In the genomic region with DNA sequence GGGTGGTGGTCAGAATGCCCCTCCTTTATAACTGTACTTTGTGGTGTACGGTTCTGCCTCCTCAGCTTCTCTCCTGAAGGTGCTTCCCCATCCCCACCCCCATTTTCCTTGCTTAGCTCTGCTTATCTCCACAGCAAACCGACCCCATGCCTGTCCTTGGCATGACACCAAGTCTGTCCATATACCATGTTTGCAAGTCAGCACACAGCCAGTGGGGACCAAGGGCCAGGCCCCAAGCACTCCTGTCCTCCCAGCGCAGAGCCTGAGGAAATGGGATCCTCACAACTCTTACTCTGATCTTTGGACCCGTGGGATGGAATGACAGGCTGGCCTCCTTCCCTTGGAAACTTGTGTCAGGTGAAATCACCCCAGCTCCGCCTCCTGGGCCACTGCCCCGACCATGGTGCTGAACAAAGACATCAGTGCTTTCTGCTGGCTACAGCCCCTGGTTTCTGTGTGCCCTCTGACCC, we compare ENCODE assay signal across 15 mouse cellular contexts. TPM values are rescaled to one million over a fixed set of nuclear protein-coding genes. Genes with fewer than 3 reads are reported as not detected.
DNase-seq lines count a peak whose midpoint lies in the region; ATAC-seq and TF ChIP-seq lines count a peak whose summit lies in the region.
"Had no signal": no experiment of that assay in that cellular context is flagged by ENCODE, and none has a peak within 500 bp of the region (broad histone marks: within the 10 kb centered on the region; RNA-seq: fewer than 3 reads in every experiment).

No protein-coding gene starts in this region.

- no peak for TF ChIP-seq CTCF in MEL (IDR thresholded peaks at IDR 0.05 in 2 of 3, conservative IDR thresholded peaks at IDR 0.05 in 1 of 3; ENCODE audit: control insufficient read depth in 1 of 3, insufficient read depth in 1 of 3, low read depth in 2 of 3, low read length in 3 of 3, poor library complexity in 1 of 3, severe bottlenecking in 1 of 3)
- TF ChIP-seq CTCF in lung, postnatal 0 days (IDR thresholded peaks at IDR 0.05): no peak

- peaks cover 0 to 31% of the 10 kb centered on the region in 2 experiments; a peak in 3 of 4 replicates for H3K36me3 ChIP-seq in MEL (ENCODE audit: control insufficient read depth in 1 of 2, insufficient read depth in 2 of 2, low read length in 2 of 2)
- H3K36me3 ChIP-seq in liver, embryonic 15.5 days (replicated peaks): peaks cover 52% of the 10 kb centered on the region
- peaks cover 27% of the 10 kb centered on the region; the same call in 1 of the 2 replicates for H3K36me3 ChIP-seq in lung, postnatal 0 days (ENCODE audit: insufficient read depth, low read length)

- H3K27ac ChIP-seq in MEL (ENCODE audit: control insufficient read depth, low read depth, low read length): peak overlapping the region; percentile 96
- peak overlapping the region; percentile 87 for H3K27ac ChIP-seq in liver, embryonic 15.5 days (replicated peaks)
- no peak overlapping the region for H3K27ac ChIP-seq in lung, postnatal 0 days (ENCODE audit: low read length)
- H3K27ac ChIP-seq: embryonic facial prominence, embryonic 15.5 days; heart, embryonic 15.5 days; midbrain, embryonic 12.5 days; neural tube, embryonic 12.5 days had no signal

- no peaks in the 10 kb centered on the region for H3K9me3 ChIP-seq in MEL (replicated peaks; ENCODE audit: insufficient read depth, low read length)
- H3K9me3 ChIP-seq in liver, embryonic 15.5 days (replicated peaks): no peaks in the 10 kb centered on the region
- H3K9me3 ChIP-seq in lung, postnatal 0 days (ENCODE audit: low read length): no peaks in the 10 kb centered on the region
- H3K9me3 ChIP-seq: embryonic facial prominence, embryonic 15.5 days; heart, embryonic 15.5 days; midbrain, embryonic 12.5 days; neural tube, embryonic 12.5 days had no signal

- H3K9ac ChIP-seq in MEL (ENCODE audit: control insufficient read depth, low read depth, low read length, poor library complexity, severe bottlenecking): peak overlapping the region; percentile 64
- no peak overlapping the region; the same call in 1 of the 2 replicates for H3K9ac ChIP-seq in liver, embryonic 15.5 days
- H3K9ac ChIP-seq in lung, postnatal 0 days (replicated peaks; ENCODE audit: low read depth): no peak overlapping the region
- H3K9ac ChIP-seq: embryonic facial prominence, embryonic 15.5 days; heart, embryonic 15.5 days; lung, embryonic 14.5 days; midbrain, embryonic 12.5 days; neural tube, embryonic 12.5 days had no signal

- H3K79me2 ChIP-seq in MEL (ENCODE audit: control insufficient read depth, insufficient read depth, low read length, poor library complexity): no peaks in the 10 kb centered on the region

- DNase-seq in gastrocnemius, postnatal 25 days: peak; percentile 27
- no peak for DNase-seq in gastrocnemius, postnatal 4 days (ENCODE audit: low spot score in 2 of 2)
- DNase-seq in MEL (ENCODE audit: low read depth, low spot score): peak; percentile 95
- peak; percentile 75 to 82 for DNase-seq in kidney, adult 8-10 months
- no peak for DNase-seq in urinary bladder, postnatal 36 days (ENCODE audit: low spot score in 2 of 2)
- DNase-seq in testis, postnatal 14 days (ENCODE audit: low spot score): no peak
- DNase-seq in lung, postnatal 0 days (ENCODE audit: low spot score): no peak
- DNase-seq: lung, embryonic 14.5 days had no signal

- ATAC-seq in liver, embryonic 15.5 days (ENCODE audit: insufficient read depth): no peak; the same call in 1 of the 2 replicates
- ATAC-seq in lung, postnatal 0 days: no peak
- ATAC-seq: inflammation-experienced regulatory T-cells, adult 6 months had no signal

- WGBS in liver, embryonic 15.5 days (ENCODE audit: insufficient replicate concordance): 51% methylated on average over 6 of the region's 6 CpGs
- 58% methylated on average over 6 of the region's 6 CpGs for WGBS in lung, postnatal 0 days

- TF ChIP-seq POLR2A in MEL (IDR thresholded peaks at IDR 0.05; ENCODE audit: control insufficient read depth in 1 of 2, insufficient read depth in 1 of 2, low read depth in 1 of 2, low read length in 2 of 2, poor library complexity in 1 of 2): no peak; a peak in 1 of 4 replicates

- peak; percentile 88 to 95 for TF ChIP-seq EP300 in MEL (IDR thresholded peaks at IDR 0.05; ENCODE audit: low read depth in 1 of 2, low read length in 2 of 2)
- TF ChIP-seq EP300 in lung, postnatal 0 days (IDR thresholded peaks at IDR 0.05): no peak

- no peak for TF ChIP-seq RAD21 in MEL (IDR thresholded peaks at IDR 0.05; ENCODE audit: low read depth, low read length)

- no peak overlapping the region for H3K4me2 ChIP-seq in liver, embryonic 15.5 days
- H3K4me2 ChIP-seq in lung, postnatal 0 days (replicated peaks; ENCODE audit: low read depth, low read length): no peak overlapping the region
- H3K4me2 ChIP-seq: embryonic facial prominence, embryonic 15.5 days; heart, embryonic 15.5 days; lung, embryonic 14.5 days; midbrain, embryonic 12.5 days; neural tube, embryonic 12.5 days had no signal

- peaks cover 22 to 36% of the 10 kb centered on the region in 2 experiments for H3K4me1 ChIP-seq in MEL (ENCODE audit: control insufficient read depth in 1 of 2, insufficient read depth in 2 of 2, low read length in 2 of 2)
- peaks cover 57% of the 10 kb centered on the region for H3K4me1 ChIP-seq in liver, embryonic 15.5 days (replicated peaks)
- no peaks in the 10 kb centered on the region for H3K4me1 ChIP-seq in lung, postnatal 0 days (ENCODE audit: insufficient read depth, low read depth, low read length)
- H3K4me1 ChIP-seq: neural tube, embryonic 12.5 days had no signal

- H3K27me3 ChIP-seq in MEL (ENCODE audit: control insufficient read depth in 1 of 2, insufficient read depth in 2 of 2, low read length in 2 of 2): no peaks in the 10 kb centered on the region
- H3K27me3 ChIP-seq in liver, embryonic 15.5 days: no peaks in the 10 kb centered on the region
- no peaks in the 10 kb centered on the region for H3K27me3 ChIP-seq in lung, postnatal 0 days (replicated peaks; ENCODE audit: insufficient read depth, low read length)
- H3K27me3 ChIP-seq: embryonic facial prominence, embryonic 15.5 days; heart, embryonic 15.5 days; midbrain, embryonic 12.5 days; neural tube, embryonic 12.5 days had no signal

- H3K4me3 ChIP-seq in MEL (ENCODE audit: control insufficient read depth in 1 of 2, insufficient read depth in 1 of 2, low read depth in 2 of 2, low read length in 2 of 2): no peak overlapping the region
- H3K4me3 ChIP-seq in liver, embryonic 15.5 days (replicated peaks): no peak overlapping the region
- H3K4me3 ChIP-seq in lung, postnatal 0 days (ENCODE audit: low read depth, low read length): no peak overlapping the region
- H3K4me3 ChIP-seq: embryonic facial prominence, embryonic 15.5 days; heart, embryonic 15.5 days; midbrain, embryonic 12.5 days; neural tube, embryonic 12.5 days had no signal

TF ChIP-seq in MEL, 35 proteins besides CTCF, POLR2A, EP300 and RAD21 (continues in another document):
- TF ChIP-seq GATA1 (IDR thresholded peaks at IDR 0.05; ENCODE audit: low read depth, low read length) (peak; percentile 88), ZNF384 (IDR thresholded peaks at IDR 0.05; ENCODE audit: low read depth, low read length) (no peak), ZC3H11A (IDR thresholded peaks at IDR 0.05; ENCODE audit: low read depth, low read length) (no peak), POLR2AphosphoS2 (IDR thresholded peaks at IDR 0.05; ENCODE audit: low read length) (no peak; the same call in 1 of the 2 replicates), ZMIZ1 (IDR thresholded peaks at IDR 0.05; ENCODE audit: low read depth, low read length) (no peak)

RNA-seq across cellular contexts. Expression of a gene that starts 4.8 kb away (rescaled TPM):
- not detected for total RNA-seq in gastrocnemius, postnatal 25 days (2021)
- not detected for total RNA-seq in gastrocnemius, postnatal 4 days (2021)
- total RNA-seq in MEL (2012; rRNA removed): not detected in 2 replicates
- not detected for polyA plus RNA-seq in MEL (2012; ENCODE audit: insufficient read depth in 1 of 2, insufficient read length in 2 of 2, low read depth in 1 of 2, low replicate concordance in 2 of 2, missing spikeins in 1 of 2)
- not detected in 2 replicates for polyA plus RNA-seq in liver, embryonic 15.5 days (2015; fragmentation: Nextera tagmentation; extraction: Ambion mirVana)
- not detected in 2 replicates for polyA plus RNA-seq in lung, postnatal 0 days (2015; fragmentation: Nextera tagmentation; extraction: Ambion mirVana)
- total RNA-seq: left cerebral cortex, postnatal 14 days had no signal
- polyA plus RNA-seq: embryonic facial prominence, embryonic 15.5 days; heart, embryonic 15.5 days; inflammation-experienced regulatory T-cells, adult 6 months; lung, embryonic 14.5 days; midbrain, embryonic 12.5 days; neural tube, embryonic 12.5 days had no signal

RNA-seq across cellular contexts. Expression of a gene that starts 12.0 kb away (rescaled TPM):
- not detected for total RNA-seq in gastrocnemius, postnatal 25 days (2021)
- total RNA-seq in gastrocnemius, postnatal 4 days (2021): 1 to 10 TPM in 1 of 2 experiments, under 1 TPM in 1; 0.44 to 1.2 TPM
- total RNA-seq in MEL (2012; rRNA removed): 0.49 and 0.65 TPM in 2 replicates
- 1 to 10 TPM in 1 of 2 experiments, not detected in 1; 1.4 TPM for polyA plus RNA-seq in MEL (2012; ENCODE audit: insufficient read depth in 1 of 2, insufficient read length in 2 of 2, low read depth in 1 of 2, low replicate concordance in 2 of 2, missing spikeins in 1 of 2)
- polyA plus RNA-seq in liver, embryonic 15.5 days (2015; fragmentation: Nextera tagmentation; extraction: Ambion mirVana): 0.23 and 0.24 TPM in 2 replicates
- polyA plus RNA-seq in lung, postnatal 0 days (2015; fragmentation: Nextera tagmentation; extraction: Ambion mirVana): 0.60 and 0.69 TPM in 2 replicates

RNA-seq across cellular contexts. Expression of a gene that starts 14.2 kb away (rescaled TPM):
- 10 to 100 TPM; 61.9 to 62.4 TPM for total RNA-seq in gastrocnemius, postnatal 25 days (2021)
- 10 to 100 TPM; 67.2 to 69.3 TPM for total RNA-seq in gastrocnemius, postnatal 4 days (2021)
- 86.9 and 126 TPM in 2 replicates for total RNA-seq in MEL (2012; rRNA removed)
- polyA plus RNA-seq in MEL (2012; ENCODE audit: insufficient read depth in 1 of 2, insufficient read length in 2 of 2, low read depth in 1 of 2, low replicate concordance in 2 of 2, missing spikeins in 1 of 2): 10 to 100 TPM in 1 of 2 experiments, not detected in 1; 96.1 TPM
- polyA plus RNA-seq in liver, embryonic 15.5 days (2015; fragmentation: Nextera tagmentation; extraction: Ambion mirVana): 50.0 and 53.2 TPM in 2 replicates
- 104 and 111 TPM in 2 replicates for polyA plus RNA-seq in lung, postnatal 0 days (2015; fragmentation: Nextera tagmentation; extraction: Ambion mirVana)

RNA-seq across cellular contexts. Expression of a gene that starts 17.8 kb away (rescaled TPM):
- not detected for total RNA-seq in gastrocnemius, postnatal 25 days (2021)
- under 1 TPM in 1 of 2 experiments, not detected in 1; 0.31 TPM for total RNA-seq in gastrocnemius, postnatal 4 days (2021)
- 1.4 and 3.0 TPM in 2 replicates for total RNA-seq in MEL (2012; rRNA removed)
- under 1 TPM in 1 of 2 experiments, not detected in 1; 0.88 TPM for polyA plus RNA-seq in MEL (2012; ENCODE audit: insufficient read depth in 1 of 2, insufficient read length in 2 of 2, low read depth in 1 of 2, low replicate concordance in 2 of 2, missing spikeins in 1 of 2)
- polyA plus RNA-seq in liver, embryonic 15.5 days (2015; fragmentation: Nextera tagmentation; extraction: Ambion mirVana): 5.1 and 7.0 TPM in 2 replicates
- polyA plus RNA-seq in lung, postnatal 0 days (2015; fragmentation: Nextera tagmentation; extraction: Ambion mirVana): 0.71 and 0.74 TPM in 2 replicates
- total RNA-seq: left cerebral cortex, postnatal 14 days had no signal
- polyA plus RNA-seq: inflammation-experienced regulatory T-cells, adult 6 months had no signal

RNA-seq across cellular contexts. Expression of a gene that starts 18.0 kb away (rescaled TPM):
- 1 to 10 TPM; 7.1 to 8.4 TPM for total RNA-seq in gastrocnemius, postnatal 25 days (2021)
- total RNA-seq in gastrocnemius, postnatal 4 days (2021): 1 to 10 TPM; 5.6 to 7.4 TPM
- 44.7 and 44.9 TPM in 2 replicates for total RNA-seq in MEL (2012; rRNA removed)
- 10 to 100 TPM in 1 of 2 experiments, not detected in 1; 40.4 TPM for polyA plus RNA-seq in MEL (2012; ENCODE audit: insufficient read depth in 1 of 2, insufficient read length in 2 of 2, low read depth in 1 of 2, low replicate concordance in 2 of 2, missing spikeins in 1 of 2)
- polyA plus RNA-seq in liver, embryonic 15.5 days (2015; fragmentation: Nextera tagmentation; extraction: Ambion mirVana): 12.8 and 15.5 TPM in 2 replicates
- 16.0 and 18.5 TPM in 2 replicates for polyA plus RNA-seq in lung, postnatal 0 days (2015; fragmentation: Nextera tagmentation; extraction: Ambion mirVana)

Comparison
In these comparisons a context has a peak if more than half of its experiments do, and no peak if none do; other contexts are left out.
1. DNase-seq: peak in gastrocnemius, postnatal 25 days (single experiment), MEL (single experiment) and kidney, adult 8-10 months (2 of 2); none in gastrocnemius, postnatal 4 days (0 of 2), urinary bladder, postnatal 36 days (0 of 2), testis, postnatal 14 days (single experiment) and lung, postnatal 0 days (single experiment).